ENCODE assay signal across 1 mouse cellular context in the genomic region with DNA sequence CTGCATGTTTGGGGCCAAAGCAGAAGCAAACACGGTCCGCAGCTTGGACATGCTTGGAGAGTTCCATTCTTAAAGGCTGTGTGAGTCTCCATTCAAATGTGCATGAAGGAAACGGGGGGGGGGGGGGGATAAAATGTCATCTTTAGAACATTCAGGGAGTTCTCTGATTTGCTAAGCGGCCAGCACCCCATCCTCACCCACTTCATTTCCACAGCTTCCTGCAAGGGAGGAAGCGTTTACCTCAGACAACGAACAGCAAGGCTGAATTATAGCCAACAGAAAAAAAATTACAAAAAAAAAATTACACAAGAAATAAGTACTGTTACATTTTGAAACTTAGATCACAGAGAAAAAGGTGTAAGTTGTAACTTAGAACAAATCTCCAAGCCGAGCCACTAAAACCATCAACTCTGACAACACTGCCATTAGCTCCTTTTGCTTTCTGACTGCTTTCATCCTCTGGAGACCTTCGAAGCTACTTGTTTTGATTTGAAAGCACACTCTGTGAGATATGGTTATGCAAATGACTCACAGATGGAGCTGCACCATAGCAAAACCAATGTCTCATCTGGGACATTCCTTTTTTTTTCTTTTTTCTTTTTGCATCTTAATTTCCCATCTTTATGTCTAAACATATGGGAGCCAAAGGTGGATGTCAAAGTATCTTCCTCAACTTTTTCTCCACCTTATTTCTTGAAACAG.
TF ChIP-seq lines count a peak whose summit lies in the region.

No protein-coding gene starts in this region.

TF ChIP-seq in CH12.LX, 34 proteins besides CTCF, POLR2A, EP300 and RAD21:
- TF ChIP-seq ZMIZ1 (IDR thresholded peaks at IDR 0.05; ENCODE audit: low read depth, low read length) (no peak), MXI1 (IDR thresholded peaks at IDR 0.05; ENCODE audit: low read depth, low read length) (no peak), GABPA (IDR thresholded peaks at IDR 0.05; ENCODE audit: insufficient replicate concordance, low read depth, low read length) (no peak), TBP (conservative IDR thresholded peaks at IDR 0.05; ENCODE audit: low read depth, low read length) (no peak), ETS1 (conservative IDR thresholded peaks at IDR 0.05; ENCODE audit: low read depth, low read length) (no peak), MAZ (IDR thresholded peaks at IDR 0.05; ENCODE audit: low read depth, low read length) (no peak), BHLHE40 (IDR thresholded peaks at IDR 0.05; ENCODE audit: low read depth, low read length) (no peak), JUN (IDR thresholded peaks at IDR 0.05; ENCODE audit: insufficient read depth, low read depth, low read length) (no peak)
